Mouse (Mus musculus): ENCODE data around the gene Dock6.
"Not testable (repeated sequence)": the region's sequence is repeated elsewhere in the genome, so short reads cannot be mapped to it uniquely, and the experiment has no call there.

Dock6 gene

DNA sequence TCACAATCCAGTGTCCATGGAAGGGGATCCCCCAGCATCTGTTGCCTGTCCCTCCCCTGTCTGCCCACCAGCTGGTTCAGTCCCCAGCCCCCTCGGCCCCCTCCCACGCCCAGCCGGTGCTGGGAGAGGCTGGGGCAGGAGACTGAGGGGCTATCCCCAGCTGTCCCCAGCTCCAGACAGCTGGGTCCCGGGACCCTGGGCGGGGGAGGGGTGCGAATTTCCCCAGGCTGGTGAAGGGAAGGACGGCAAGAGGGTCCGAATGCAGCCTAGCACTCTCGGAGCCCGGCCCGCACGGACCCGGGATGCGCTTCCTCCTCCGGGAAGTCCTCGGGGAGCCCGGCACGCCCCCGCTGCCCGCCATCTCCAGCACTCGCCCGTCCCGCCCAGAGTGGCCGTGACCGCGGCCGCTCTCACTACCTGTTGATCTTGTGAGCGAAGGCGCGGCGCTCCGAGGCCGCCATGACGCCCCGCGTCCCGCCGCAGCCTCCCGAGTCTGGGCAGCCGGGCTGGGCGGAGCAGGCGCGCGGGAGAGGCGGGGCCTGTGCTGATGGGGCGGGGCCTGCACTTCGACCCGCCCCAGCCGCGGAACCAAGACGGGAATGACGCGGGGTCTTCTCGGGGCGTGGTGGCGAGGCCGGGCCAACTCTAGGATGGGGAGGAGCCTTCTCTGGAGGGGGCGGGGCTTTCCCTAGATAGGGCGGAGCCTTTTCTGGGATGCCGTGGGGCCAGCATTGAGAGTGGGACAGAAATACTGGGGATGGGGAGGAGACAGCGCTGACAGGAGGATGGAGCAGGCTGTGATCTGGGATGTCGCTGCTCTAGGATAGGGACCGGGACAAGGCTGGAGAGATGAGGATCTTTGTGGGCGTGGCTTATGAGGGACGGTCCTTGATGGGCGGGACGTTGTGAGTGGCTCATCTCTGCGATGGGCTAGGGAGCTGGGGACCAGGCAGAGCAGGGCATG lies at the start of gene Dock6:
Gene Dock6, minus strand, starts transcription at position 508 of the 964 bp plus-strand sequence.
- DNase-seq (ENCODE audit: low spot score) = peak; percentile 93

DNA sequence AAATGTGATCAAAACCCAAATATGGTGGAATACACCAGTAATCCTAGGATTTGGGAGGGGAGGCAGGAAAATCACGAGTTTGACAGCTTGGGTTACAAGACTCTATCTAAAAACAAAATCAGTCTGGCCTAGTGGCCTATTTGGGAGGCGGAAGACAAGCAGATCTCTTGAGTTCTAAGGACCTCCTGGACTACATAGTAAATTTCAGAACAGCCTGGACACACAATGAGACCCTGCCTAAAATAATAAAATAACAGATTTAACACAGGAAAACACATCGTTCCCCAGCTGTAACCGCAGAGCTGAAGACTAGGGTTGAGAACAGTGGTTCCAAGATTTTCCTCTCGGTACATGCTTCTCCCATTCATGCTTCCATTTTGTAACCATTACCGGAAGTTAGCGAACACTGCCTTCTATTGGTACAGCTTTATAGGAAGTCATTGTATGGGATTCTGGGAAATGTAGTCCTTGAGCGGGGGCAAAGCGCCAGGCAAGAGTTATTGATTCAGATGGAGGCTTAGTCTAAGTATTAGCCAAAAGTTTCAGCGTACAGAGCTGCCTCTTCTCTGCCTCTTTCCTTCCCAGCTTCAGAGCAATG lies 48.9 kb upstream of the Dock6 start:
- peak; percentile 92 for DNase-seq (ENCODE audit: low spot score)

DNA sequence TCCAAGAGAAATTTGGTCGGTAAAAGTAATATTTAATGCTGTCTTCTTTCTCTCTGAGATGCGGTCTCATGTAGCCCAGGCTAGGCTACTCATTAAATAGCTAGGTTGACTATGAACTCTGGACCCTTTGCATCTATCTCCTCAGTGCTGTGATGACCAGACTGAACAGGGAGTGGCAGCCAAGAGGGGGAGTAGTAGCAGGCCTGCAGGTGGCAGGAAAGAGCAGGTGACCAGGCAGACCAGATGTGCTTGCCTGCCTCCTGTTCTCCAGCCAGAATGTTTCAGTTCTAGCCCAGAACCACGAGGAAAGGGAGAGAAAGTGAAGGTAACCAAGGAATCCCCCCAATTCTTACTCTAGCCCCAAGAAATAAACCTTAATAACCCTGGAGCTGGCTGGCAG lies 36.8 kb upstream of the Dock6 start:
- no peak for DNase-seq (ENCODE audit: low spot score)

DNA sequence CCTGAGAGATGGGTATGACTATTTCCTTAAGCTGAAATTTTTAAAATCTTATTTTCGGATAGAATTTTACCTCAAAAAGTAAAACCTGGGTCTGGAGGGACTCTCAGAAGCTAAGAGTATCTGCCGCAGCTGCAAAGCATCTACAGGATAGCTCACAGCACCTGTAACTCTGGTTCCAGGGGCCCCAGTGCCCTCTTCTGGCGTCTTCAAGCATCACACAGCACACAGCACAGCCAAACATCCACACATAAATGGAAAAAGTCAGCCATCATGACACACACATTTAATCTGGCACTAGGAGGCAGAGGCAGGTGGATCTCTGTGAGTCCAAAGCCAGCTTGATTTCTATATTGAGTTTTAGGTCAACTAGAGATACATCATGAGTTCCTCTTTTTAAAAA lies 24.2 kb upstream of the Dock6 start:
- no peak for DNase-seq (ENCODE audit: low spot score)

DNA sequence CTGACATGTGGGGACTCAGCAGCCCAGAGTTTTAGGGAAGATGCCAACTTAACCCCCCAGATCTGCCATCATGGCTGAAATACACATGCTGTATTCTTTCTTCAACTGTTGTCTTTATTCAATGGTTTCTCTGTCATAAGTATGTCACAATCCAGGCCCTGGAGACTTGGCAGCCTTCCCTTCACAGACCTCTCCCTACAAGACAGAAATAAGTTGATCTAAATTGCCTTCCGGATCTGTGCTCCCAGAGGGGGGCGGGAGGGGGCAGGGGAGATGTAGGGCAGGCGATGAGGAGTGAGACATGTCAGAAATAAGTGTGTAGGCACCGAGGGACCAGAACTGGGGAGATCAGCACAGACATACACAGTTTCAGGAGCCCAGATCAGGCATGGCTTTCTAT lies 19.8 kb upstream of the Dock6 start:
- DNase-seq (ENCODE audit: low spot score) = no peak

DNA sequence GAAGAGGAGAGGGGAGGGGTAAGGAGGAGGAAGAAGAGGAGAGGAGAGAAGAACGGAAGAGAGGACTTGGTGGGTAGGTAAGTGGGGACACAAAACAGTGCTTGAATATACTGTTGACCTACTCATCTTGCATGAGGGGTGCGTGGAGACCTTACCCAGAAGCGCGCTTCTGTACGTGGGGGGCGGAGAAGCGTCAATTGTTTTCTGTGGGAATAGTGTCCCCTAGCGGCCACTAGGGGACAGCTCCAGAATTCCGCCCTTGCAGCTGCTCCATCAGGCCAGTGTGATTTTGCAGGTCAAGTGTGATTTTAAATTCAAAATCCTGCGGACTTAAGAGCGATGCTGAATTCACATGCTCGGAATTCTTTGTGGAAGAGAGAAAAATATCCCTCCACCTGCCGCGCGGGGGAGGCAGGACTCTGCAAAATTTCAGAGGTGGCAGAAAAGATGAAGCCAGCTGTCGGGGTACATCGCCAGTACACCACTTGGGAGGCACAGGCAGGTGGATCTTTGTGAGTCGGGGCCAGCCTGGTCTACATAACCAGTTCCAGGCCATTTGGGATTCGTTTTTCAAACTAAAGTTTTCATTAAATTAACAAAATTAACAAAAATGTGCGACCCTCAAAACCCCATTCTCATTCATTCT lies 18.6 kb upstream of the Dock6 start:
- peak; percentile 79 for DNase-seq (ENCODE audit: low spot score)

DNA sequence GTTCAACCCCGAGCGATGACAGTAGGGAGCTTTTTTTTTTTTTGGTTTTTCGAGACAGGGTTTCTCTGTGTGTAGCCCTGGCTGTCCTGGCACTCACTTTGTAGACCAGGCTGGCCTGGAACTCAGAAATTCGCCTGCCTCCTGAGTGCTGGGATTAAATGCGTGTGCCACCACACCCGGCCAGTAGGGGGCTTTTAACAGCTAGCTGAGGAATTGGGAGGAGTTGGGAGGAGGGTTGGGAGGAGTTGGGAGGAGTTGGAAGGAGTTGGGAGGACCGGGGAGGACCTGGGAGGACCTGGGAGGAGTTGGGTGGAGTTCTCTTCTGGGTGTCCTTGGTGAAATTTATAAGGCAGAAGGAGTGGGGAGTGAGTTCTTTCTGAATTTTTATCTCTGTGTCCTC lies 16.9 kb upstream of the Dock6 start:
- DNase-seq (ENCODE audit: low spot score) = peak; percentile 31

DNA sequence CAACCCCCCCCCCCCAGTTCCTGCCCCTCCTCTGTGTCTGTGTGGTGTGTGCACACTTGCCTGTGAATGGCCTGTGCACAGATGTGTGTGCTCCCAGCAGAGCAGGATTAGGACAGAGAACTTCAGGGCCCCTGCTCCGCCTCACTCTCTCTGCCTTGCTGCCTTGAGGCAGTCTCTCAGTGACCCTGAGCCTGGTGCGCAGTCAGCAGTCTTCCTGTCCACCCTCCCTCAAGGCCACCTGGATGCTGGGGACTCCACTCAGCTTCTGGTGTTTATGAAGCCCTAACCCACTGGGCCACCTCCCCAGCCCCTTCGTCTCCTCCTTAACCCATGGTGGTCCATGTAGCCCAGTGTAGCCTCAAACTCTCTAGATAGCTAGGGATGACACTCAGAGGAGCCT lies 15.3 kb upstream of the Dock6 start:
- no peak for DNase-seq (ENCODE audit: low spot score)

DNA sequence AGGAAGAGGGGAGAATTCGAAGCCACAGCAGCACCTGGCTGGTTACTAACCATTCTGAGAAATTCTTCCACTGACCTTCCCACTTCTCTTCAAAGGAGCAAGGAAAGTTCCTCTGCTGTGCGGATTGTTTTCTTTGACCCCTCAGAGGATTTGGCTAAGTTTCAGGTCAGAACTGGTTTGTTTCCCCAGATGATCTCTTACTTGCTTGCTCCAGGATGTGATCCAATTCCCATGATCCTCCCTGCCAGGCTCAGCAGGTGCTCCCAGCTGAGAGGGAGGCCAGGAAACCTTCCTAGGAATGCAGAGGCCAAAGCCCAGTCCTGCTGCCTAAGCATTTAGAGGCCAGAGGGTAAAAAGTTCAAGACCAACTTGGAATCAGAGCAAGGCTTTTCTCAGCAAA lies 14.2 kb upstream of the Dock6 start:
- DNase-seq (ENCODE audit: low spot score) = peak; percentile 23

DNA sequence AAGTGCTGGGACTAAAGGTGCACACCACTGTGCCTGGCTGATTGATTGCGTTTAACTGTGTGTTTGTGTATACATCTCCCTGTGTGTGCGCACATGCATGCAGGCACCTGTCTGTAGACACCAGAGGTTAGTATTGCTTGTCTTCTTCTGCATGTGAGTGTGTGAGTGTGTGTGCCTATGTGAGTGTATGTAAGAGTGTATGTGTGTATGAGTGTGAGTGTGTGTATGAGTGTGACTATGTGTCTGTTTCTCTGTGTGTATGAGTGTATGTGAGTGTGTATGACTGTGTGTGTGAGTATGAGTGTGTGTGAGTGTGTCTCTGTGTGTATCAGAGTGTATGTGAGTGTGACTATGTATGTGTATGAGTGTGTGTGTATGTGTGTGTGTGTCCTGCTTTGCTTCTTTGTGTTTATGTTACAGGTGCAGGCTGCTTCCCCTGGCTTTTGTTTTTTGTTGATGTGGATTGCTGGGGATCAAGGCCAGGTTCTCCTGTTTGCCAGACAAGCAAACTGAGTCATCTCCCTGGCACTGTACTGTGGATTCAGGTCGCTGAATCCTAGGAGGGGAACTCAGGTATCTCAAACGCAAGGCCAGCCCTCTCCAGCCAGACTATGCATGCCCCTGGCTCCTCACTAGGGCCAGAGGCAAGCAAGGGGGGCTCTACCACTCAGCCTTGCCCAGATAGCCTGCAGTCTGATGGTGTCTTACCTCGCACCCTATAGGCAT lies 13.4 kb upstream of the Dock6 start:
- no peak for DNase-seq (ENCODE audit: low spot score)

DNA sequence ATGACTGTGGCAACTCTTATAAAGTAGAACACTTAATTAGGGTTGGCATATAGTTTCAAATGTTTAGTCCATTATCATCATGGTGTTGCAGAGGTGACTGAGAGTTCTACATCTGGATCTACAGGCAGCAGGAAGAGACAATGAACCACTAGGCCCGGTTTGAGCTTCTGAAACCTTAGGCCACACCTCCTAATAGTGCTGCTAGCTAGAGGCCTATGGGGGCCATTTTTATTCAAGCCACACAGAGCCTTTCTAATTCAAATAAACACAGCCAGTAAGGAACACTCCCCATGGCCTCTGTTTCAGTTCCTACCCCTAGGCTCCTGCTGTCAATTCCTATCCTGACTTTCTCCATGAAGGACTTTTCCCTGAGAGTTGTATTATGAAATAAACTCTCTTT lies 9.7 kb upstream of the Dock6 start:
- no peak for DNase-seq (ENCODE audit: low spot score)

DNA sequence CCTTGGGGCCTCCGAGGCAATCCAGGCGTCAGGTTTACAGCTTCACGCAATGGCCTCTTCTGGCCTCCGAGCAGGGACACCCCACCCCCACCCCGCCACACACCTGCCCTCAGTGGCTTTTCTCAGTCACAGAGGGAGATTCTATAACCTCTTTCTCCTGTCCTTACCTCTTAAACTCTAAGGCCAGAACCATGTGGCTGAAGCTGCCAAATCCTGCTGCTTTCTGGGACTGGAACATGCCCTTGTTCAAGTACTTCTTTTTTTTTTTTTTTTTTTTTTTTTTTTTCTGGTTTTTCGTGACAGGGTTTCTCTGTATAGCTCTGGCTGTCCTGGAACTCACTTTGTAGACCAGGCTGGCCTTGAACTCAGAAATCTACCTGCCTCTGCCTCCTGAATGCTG lies 7.9 kb upstream of the Dock6 start:
- DNase-seq (ENCODE audit: low spot score) = not testable (repeated sequence)

DNA sequence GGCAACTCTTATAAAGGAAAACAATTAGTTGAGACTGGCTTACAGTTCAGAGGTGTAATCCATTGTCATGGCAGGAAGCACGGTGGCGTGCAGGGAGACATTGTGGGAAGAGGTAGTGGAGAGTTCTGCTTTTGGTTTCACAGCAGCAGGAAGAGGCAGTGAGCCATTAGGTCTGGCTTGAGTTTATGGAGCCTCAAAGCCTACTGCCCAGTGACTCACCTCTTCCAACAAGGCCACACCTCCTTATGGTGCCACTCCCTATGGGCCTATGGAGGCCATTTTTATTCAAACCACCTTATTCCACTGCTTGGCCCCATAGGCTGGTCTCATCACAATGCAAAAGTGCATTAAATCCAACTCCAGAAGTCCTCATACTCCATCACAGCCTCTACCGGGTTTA lies 7.2 kb upstream of the Dock6 start:
- DNase-seq (ENCODE audit: low spot score) = no peak

DNA sequence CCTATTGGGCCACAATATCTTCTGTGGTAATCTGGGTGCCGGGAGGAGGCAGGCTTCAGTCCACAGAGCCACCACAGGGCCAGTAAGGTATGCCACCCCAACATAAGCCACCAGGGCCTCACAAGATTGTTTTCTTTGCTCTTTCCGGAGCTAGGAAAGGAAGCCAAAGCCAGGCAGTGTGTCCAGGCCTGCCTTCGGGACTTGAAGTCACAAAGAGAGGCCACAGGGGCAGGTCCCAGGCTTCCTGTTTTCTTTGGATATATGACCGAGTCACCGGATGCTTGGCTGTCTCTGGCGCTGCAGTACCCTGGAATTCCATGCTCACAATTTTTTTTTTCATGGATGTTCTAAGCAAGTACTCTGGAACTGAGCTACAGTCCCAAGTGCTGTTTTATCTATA lies 5.6 kb upstream of the Dock6 start:
- DNase-seq (ENCODE audit: low spot score) = peak; percentile 65

DNA sequence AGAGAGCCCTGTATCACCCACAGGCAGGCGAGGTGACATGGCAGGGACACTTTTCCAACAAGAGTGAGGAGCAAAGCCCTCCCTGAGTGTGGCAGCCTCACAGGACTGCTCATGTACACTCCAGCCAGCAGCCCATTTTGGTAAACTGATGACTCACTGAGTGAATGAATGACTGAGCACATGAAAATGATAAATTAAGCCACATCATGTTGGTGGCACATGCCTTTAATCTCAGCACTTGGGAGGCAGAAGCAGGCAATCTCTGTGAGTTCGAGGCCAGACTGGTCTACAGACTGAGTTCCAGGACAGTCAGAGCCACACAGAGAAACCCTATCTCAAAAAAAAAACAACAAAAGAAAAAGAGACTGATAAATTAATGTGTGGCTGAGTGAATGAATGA lies 5.1 kb upstream of the Dock6 start:
- DNase-seq (ENCODE audit: low spot score) = no peak

DNA sequence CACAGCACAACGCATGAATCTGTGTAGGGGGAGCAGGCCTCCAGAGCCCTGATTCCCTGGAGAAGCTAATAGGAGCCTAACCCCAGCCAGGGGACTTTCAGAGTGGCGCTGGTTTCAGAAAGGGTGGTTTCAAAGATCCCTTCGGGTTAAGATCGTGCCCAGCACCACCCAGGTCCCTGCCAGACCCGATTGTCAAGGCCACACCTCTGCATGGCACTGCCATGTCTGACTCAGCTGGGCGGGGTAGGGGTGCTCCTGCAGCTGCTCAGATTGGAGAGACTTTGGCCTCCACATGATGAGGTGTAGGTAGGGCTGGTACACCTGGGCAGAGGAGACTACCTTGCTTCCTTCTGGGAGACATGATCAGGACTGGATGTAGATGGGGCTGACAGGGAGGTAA lies 2.5 kb upstream of the Dock6 start:
- DNase-seq (ENCODE audit: low spot score) = no peak

DNA sequence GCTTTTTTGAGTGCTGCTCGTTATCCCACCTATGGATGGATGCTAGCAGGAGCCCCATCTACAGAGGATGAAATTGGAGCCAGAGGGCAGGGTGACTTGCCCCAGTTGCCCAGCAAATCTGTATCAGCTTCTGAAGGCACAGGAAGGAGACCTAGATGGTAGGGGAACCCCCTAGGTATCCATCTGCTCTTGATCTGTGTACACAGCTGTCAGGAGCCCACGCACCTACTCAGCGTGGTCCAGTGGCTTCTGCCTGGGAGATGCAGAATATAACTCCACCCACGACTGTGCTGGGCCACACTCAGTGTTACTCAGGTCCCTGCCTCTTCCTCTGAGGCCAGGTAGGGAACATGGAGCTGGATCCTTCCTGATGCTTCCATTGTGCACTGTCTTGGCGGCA lies 1.5 kb upstream of the Dock6 start:
- DNase-seq (ENCODE audit: low spot score) = no peak

DNA sequence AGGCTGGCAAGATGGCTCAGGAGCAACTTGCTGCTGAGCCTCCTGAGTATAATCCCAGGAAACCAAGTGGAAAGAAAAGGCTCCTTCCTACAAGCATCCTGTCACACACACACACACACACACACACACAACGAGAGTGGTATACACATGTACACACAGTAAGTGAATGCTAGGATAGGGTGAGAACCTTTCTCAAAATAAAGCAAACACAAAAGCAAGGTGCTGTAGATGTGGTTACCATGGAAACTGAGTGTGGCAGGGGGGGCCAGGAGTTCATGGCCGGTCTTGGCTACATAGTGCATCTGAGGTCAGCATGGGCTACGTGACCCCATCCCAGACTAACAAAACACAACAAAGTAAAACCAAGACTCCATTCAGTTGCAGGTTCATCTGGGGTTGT lies 1.4 kb downstream of the Dock6 start:
- no peak for DNase-seq (ENCODE audit: low spot score)

DNA sequence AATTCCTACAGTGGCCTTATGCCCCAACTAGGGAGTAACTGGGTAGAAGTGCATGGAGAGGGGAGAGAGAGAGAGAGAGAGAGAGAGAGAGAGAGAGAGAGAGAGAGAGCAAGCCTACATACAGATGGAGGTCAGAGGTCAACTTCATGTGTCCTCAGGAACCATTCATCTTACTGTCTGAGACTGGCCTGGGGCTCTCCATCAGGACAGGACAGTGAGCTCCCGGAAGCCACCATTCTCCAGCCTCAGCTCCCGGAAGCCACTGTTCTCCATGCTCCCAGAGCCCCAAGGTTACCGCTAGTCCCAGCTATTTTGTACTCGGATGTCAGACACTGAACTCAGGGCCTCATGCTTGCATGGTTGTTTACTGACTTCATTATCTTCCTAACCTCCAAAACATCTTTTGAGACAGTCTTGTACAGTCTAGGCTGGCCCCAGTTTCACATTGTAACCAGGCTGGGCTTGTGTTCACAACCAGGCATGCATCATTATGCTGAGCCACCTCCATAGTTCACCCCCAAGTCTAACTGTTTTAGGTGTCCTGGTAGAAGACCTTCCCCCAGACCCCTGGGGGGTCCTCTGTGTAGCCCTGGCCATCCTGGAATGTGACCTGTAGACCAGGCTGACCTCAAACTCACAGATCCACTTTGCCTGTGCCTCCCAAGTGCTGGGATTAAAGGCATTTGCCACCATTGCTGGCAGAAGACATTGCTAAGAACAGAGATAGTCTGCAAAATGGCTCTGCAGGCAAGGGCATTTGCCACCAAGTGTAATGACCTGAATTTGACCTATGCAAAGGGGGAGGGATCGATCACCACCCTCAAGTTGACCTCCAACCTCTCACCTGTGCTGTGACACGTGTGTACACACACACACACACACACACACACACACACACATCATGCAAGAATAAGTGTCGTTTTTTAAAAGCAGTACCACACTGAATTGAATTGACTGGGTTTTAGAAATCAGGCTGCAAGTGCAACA lies 2.5 kb downstream of the Dock6 start:
- DNase-seq (ENCODE audit: low spot score) = peak; percentile 68

DNA sequence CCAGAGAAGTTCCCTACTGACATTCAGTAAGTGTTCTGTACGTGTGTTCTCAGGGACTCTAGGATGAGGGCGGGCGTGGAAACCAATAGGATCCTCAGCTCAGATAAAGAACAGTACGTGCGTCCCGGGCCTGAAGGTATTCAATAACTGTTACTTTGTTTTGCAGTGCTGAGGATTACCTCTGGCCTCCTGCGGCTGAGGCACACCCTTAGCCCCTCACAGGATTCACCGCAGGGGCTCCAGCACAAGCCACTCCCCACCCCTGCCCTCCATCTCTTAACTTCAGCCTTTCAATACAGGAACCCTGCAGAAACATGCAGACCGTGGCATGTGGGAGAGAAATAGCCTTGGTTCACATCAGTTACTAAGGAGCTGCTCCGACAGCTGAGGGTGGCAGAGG lies 4.5 kb downstream of the Dock6 start:
- no peak for DNase-seq (ENCODE audit: low spot score)

DNA sequence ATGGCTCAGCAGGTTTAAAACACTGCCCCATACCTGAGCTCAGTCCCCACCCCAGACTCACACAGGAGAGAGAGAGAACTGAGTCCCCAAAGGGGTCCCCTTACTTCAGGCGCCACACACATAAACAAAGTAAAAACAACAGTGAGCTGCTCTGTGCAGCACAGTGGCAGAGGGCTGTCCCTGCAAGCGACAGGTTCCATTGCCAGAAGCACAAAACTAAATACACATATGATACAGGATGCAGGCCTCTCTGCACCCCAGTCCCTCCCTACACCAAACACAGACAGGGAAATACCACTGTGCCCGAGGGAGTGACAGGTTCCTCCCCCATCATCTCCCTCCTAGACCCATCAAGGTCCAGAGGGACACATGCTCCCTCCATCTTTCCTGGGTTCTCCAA lies 5.0 kb downstream of the Dock6 start:
- no peak for DNase-seq (ENCODE audit: low spot score)
